Mouse (Mus musculus) frontal cortex, postnatal 10 days (tissue): ENCODE results near the gene Usp32.
A peak's percentile ranks its signal among the peaks of the same experiment; 100 is the strongest.

Source experiments
- DNase-seq, 2 experiments: peaks; one replicate each; pipeline ENCODE4 v3.0.0; 2022; ENCODE audit warnings: low spot score in 2 of 2, mixed read lengths in 1 of 2

Usp32 gene

GRCm38 (mm10) chr11:84948114-84948513 is 191.8 kb downstream of the Usp32 start:
- no peak for DNase-seq

GRCm38 (mm10) chr11:84947206-84947605 is 192.8 kb downstream of the Usp32 start:
- no peak for DNase-seq

GRCm38 (mm10) chr11:84945841-84946240 is 194.1 kb downstream of the Usp32 start:
- DNase-seq = no peak

- no peak for DNase-seq
Measured at GRCm38 (mm10) chr11:84944639-84945435, 195.1 kb downstream of the Usp32 start.

- no peak for DNase-seq
Measured at GRCm38 (mm10) chr11:84943948-84944347, 196.0 kb downstream of the Usp32 start.

GRCm38 (mm10) chr11:84940140-84940539 is 199.8 kb downstream of the Usp32 start:
- no peak for DNase-seq

- peak in 1 of 2 experiments; percentile 59 for DNase-seq
Measured at GRCm38 (mm10) chr11:84939508-84940053, 200.4 kb downstream of the Usp32 start.
